Mouse (Mus musculus): ENCODE measurements around the gene Nkx6-1.

Nkx6-1 gene

GRCm38 (mm10) chr5:101664945-101665615 lies at the start of gene Nkx6-1:
Gene Nkx6-1, minus strand, starts transcription at chr5:101664996.
- DNase-seq (ENCODE audit: low read depth, low spot score) = peak; percentile 14

DNA sequence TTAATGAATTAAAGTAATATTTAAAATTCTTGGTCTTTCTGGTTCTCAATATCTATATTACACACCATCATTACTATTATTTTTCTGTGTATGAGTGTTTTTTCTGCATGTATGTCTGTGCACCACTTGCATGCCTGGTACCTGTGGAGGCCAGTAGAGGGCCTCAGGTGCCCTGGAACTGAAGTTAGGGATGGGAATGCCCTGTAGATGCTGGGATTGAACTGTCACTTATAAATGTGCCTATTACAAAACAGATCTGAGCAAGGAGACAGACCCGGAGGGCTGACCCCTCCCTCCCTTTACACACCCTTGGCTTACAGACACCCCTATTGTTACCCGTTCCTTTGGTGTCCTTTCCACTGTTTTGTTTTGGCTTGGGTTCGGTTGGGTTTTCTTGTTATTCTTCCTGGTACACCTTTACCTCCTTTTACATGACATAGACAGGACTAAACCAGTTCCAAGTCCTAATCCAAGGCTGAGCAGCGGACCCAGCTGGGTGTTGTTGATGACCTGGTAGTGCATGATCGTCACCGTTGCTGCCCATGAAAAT lies 48.3 kb upstream of the Nkx6-1 start:
- no peak for DNase-seq (ENCODE audit: low read depth, low spot score)

DNA sequence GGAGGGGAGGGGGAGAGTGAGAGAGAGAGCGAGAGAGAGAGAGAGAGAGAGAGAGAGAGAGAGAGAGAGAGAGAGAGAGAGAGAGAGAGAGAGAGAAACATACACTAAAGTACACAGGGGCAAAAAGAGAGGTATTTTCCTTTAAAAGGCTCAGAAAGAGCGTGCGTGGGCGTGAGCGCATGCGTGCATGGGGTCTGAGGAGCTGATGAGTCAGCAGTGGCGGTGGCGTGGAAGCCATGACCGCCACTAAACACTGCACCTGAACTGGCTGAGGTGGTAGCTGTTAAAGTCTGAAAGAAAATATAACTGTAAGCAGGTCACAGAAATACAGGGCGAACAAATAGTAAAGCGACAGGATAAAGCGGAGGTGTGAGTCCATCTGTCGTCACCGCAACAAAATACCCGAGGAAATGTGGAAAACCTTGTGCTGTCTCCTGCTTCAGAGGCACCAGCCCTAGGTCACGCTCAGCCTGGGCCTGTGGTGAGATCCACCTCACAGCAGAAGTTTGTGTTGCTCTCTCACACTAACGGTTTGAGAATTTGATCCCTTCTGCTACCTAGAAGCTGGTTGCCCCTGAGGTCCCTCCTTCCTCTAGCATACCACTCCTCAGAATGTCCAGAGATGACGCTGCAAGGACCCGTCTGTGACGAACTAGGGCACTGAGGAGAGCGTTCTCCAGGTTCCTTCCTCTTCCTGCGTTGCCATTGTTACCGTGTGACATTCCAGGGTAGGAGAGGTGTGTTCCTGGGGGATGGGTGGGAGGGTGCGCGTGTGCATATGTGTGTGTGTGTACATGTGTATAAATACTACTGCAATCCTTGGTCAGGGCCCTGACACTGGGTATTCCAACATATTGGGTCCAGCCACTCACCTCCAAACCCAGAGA lies 38.8 kb upstream of the Nkx6-1 start:
- peak; percentile 20 for DNase-seq (ENCODE audit: low read depth, low spot score)

GRCm38 (mm10) chr5:101702636-101703035 lies 37.8 kb upstream of the Nkx6-1 start:
- DNase-seq (ENCODE audit: low read depth, low spot score) = no peak

GRCm38 (mm10) chr5:101700607-101701006 lies 35.8 kb upstream of the Nkx6-1 start:
- DNase-seq (ENCODE audit: low read depth, low spot score) = peak; percentile 36

GRCm38 (mm10) chr5:101688581-101688980 lies 23.8 kb upstream of the Nkx6-1 start:
- no peak for DNase-seq (ENCODE audit: low read depth, low spot score)

DNA sequence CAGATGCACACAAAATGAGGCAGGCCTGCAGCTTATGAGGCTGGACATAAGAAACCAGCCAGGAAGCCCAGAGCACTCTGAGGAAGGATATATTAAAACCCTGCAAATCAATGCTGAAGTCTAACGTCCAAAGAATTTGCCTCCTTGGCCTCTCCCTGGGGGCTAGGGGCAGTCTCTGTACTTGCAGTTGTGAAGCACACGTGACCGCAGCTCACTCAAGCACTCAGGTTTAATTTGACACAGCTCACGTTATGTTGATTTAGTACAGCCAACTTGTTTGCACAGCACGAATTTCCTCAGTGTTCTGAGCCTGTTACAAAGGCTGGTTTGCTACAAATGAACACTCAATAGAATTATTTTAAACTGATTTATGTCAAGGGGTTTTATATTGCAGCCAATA lies 18.5 kb upstream of the Nkx6-1 start:
- no peak for DNase-seq (ENCODE audit: low read depth, low spot score)

DNA sequence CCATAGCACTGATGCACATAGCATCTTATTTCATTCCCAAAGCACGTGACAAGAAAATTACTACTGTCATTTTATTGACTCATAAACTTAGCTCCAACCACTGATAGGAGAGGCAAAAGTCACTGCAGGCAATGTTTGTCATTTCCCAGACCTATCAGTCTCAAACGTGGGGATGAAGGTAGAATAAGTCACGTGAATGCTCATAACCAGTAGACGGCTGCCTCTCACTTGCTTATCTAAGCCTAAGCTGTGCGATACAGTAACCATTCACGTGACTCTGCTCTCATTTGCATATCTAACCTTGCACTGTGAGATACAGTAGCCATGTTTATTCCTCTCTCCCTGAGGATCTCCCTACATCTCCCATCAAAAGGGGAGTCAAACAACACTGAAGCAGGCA lies 15.5 kb upstream of the Nkx6-1 start:
- no peak for DNase-seq (ENCODE audit: low read depth, low spot score)

GRCm38 (mm10) chr5:101669381-101669780 lies 4.6 kb upstream of the Nkx6-1 start:
- DNase-seq (ENCODE audit: low read depth, low spot score) = peak; percentile 18

DNA sequence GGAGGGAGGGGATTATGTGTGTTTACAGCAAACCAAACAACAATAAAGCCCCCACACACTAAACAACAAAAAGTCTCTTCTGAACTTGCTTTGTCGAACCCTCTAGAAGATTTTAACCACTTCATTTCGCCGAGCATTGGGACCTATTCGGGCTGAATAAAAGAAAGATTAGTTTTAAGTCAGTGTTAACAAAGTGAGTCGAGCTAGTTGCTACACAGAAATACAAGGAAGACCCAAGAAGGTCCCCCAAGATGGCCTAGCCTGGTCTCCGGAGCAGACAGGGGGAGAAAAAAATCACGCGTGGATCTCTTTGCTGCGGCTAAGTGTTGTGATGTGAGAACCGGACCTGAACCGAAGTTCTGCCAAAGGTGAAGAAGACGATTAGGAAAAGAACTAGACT lies 3.7 kb upstream of the Nkx6-1 start:
- no peak for DNase-seq (ENCODE audit: low read depth, low spot score)

DNA sequence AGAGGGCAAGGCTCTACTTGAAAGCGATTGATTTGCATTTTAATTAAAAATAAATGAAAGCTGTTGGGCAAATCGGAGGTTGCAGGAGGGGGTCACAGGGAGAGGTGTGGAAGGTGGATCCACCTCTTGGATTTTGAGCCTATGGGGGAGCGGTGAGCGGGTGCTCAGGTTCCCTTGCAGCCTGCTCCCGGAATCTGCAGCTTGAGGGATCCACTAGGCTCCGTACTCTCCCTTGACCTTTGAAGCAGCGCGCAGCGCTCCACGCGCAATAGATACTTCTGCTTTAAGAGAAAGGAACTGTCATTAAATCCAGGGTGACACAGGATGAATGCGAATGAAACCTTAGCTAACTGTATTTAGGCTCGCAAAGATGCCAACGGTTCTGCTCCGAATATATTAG lies 3.2 kb upstream of the Nkx6-1 start:
- DNase-seq (ENCODE audit: low read depth, low spot score) = no peak

DNA sequence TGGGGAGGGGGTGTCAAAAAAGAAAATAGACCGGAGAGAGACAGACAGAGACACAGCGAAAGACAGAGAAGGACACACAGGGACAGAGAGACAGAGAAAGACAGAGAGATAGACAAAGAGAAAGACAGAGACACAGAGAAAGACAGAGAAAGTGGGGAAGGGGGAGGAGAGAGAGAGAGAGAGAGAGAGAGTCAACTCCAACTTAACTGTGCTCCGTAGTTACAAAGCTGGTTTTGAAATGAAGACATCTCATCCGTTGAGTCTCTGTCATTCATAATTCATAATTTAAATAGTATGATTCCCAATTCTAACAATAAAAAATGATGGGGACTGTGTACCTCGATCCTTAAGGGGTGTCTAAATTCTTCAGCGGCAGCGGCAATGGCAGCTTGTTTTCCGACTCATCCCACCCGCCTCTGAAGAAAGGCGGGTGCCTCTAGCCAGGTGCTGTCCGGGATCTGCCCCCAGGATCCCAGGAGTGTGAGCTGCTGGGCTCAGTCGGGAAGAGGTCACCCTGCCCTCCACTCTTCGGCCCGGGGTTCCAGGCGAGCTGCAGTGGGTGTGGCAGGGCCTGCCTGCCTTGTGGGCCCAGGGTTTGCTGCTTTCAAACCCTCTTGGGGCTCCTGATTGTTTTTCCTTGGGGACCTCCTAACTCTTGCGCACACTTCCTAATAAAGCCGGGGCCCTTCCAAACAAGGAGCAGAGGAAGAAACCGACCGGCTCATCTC lies 2.6 kb upstream of the Nkx6-1 start:
- no peak for DNase-seq (ENCODE audit: low read depth, low spot score)

- DNase-seq (ENCODE audit: low read depth, low spot score) = no peak
Observed at GRCm38 (mm10) chr5:101666713-101667112, 1.9 kb upstream of the Nkx6-1 start.

GRCm38 (mm10) chr5:101666091-101666490 lies 1.3 kb upstream of the Nkx6-1 start:
- no peak for DNase-seq (ENCODE audit: low read depth, low spot score)

DNA sequence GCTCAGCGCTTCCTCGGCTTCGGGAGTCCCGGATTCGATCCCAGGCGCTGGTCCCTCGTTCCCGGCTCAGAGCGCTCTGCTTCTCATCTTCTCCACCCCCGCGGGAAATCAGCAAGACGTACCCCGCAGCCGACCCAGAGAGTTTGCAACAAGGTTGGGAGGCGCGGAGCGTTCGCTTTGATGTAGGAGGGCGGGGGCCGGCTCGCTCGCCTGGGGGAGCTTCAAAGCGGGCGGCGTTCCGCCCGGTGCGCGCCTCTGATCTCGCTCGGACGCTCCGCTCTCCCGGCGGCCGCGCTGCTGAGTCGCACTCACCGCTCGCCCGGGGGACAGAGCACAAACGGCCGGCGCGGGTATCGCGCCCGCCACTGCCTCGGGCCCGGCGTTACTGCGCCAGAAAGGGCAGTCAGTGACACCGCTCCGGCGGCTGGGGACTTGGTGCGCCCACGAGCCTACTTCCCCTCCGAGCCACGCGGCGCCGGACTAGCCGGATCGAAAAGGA lies 324 bp downstream of the Nkx6-1 start:
- no peak for DNase-seq (ENCODE audit: low read depth, low spot score)

GRCm38 (mm10) chr5:101663621-101664422 lies 974 bp downstream of the Nkx6-1 start:
- no peak for DNase-seq (ENCODE audit: low read depth, low spot score)

DNA sequence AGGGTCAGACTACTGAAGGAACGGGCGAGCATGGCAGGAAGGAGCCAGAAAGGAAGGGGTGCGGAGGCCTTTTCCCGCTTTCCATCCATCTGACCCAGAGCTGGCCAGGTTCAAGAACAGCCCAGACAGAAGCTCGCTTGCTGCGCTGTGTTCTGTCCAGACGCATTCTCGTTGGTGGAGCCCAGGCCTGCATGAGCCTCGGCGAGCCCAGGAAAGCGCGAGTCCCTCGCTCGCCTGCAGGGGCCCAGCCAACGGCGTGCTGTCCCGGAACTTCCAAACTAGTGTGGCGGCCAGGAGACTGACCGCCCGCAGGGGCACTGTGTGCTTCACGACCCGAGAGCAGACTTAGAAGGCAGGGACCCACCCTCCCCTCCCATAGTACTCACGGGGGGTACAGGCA lies 1.6 kb downstream of the Nkx6-1 start:
- DNase-seq (ENCODE audit: low read depth, low spot score) = no peak

DNA sequence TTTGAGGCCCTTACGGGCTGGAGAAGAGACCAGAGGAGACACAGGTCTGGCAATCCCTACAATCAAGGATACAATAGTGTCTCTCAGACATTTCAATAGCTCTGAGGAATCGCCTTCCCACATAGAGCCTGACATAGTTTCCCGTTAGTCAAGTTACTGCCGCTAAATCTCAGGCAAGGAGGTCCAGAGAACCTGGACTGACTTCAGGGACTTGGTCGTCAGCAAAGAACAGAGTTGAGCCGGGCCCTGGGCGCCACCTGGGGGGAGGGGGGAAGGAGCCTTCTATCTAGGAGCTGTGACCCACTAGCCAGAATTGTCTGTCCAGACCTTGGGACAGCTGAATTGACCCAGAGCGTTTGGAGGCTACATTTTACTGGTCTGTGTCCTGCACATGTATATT lies 2.3 kb downstream of the Nkx6-1 start:
- DNase-seq (ENCODE audit: low read depth, low spot score) = no peak

GRCm38 (mm10) chr5:101661561-101662211 lies 3.1 kb downstream of the Nkx6-1 start:
- no peak for DNase-seq (ENCODE audit: low read depth, low spot score)

DNA sequence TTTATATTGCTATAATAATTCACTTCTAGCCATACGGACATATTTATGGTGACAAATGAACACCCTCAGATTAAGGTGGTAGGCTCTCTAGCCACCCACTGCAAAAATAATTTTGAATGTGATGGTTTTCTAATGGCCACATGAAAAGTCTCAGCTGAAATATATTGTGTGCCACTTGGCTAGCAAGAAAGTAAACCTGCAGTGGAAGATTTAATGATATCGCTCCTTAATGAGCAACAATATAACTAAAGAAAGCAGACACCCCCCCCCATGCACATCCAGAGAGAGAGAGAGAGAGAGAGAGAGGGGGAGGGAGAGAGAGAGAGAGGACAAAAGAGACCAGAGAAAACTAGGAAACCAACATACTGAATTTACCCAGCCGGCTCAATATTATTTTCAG lies 4.1 kb downstream of the Nkx6-1 start:
- DNase-seq (ENCODE audit: low read depth, low spot score) = no peak

Measured in CD4-positive, CD25-positive, alpha-beta regulatory T cell, adult 2 months (primary cell).